Mouse (Mus musculus): Measurements from ENCODE around the gene Mark1. TPM values are rescaled to one million over a fixed set of nuclear protein-coding genes. Genes with fewer than 3 reads are reported as not detected.
A peak's percentile ranks its signal among the peaks of the same experiment; 100 is the strongest.

The Mark1 gene
- polyA plus RNA-seq, 1 experiment from 2014 or later, result 12.5 TPM

DNA sequence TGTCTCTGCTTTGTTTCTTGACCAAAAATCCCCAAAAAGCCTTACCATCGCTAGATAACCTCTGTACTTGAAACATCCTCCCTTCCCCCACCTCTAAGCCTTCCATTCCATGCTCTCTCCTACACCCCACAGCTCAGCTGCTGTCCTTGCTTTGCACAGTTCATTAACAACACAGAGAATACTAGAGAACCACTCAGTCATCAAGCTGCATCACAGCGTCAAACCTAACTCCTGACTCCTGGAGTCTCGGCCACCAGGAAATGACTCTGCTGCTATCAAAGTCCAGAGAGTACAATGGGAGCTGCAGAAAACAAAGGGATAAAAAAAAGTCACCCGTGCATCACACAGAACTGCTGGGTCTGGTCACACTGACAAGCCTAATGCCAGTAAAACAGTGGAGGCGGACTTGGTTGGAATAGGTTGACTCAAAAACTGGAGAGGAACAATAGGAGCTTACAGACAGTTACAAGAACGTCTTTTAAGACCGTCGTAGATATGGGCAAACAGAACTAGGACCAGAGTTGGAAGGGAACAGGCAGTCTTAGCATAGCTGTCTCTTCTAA lies 27.1 kb downstream of the Mark1 start:
- DNase-seq (ENCODE audit: low spot score), result no peak
- Histone ChIP-seq H3K27me3 (ENCODE audit: control insufficient read depth, insufficient read depth, low read length) (no peaks in the 10 kb centered on the region), H3K4me1 (replicated peaks; ENCODE audit: control insufficient read depth, insufficient read depth, low read length) (peaks cover 7% of the 10 kb centered on the region; the same call in 1 of the 2 replicates), H3K4me2 (replicated peaks) (no peak overlapping the region), H3K9ac (no peak overlapping the region), H3K27ac (no peak overlapping the region), H3K36me3 (replicated peaks; ENCODE audit: control insufficient read depth, insufficient read depth) (no peaks in the 10 kb centered on the region), H3K4me3 (replicated peaks; ENCODE audit: low read length) (no peak overlapping the region), H3K9me3 (ENCODE audit: control insufficient read depth, low read length) (no peaks in the 10 kb centered on the region)
- ATAC-seq (ENCODE audit: low FRiP score), result no peak
- WGBS, result 20% methylated on average over 8 of the region's 8 CpGs

DNA sequence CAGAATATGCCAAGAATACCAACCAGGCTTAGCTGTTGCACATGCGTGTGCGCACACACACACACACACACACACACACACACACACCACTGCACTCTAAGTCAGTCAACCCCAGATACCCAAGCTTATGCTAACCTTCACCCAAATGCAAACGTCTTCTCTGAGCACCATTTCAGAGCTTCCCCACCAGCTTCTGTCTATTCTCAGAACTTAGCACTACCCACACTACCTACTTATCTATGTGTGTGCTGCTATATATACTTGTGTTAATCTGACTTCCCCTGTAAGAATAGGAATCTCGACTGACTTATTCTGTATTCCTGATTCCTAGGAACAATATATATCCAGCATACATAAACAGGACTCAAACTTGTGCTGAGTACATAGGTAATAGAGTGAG lies 30.0 kb downstream of the Mark1 start:
- Histone ChIP-seq H3K36me3 (replicated peaks; ENCODE audit: control insufficient read depth, insufficient read depth) (no peaks in the 10 kb centered on the region), H3K9ac (no peak overlapping the region), H3K27ac (no peak overlapping the region), H3K4me3 (replicated peaks; ENCODE audit: low read length) (no peak overlapping the region), H3K9me3 (ENCODE audit: control insufficient read depth, low read length) (no peaks in the 10 kb centered on the region), H3K27me3 (ENCODE audit: control insufficient read depth, insufficient read depth, low read length) (no peaks in the 10 kb centered on the region), H3K4me1 (replicated peaks; ENCODE audit: control insufficient read depth, insufficient read depth, low read length) (peaks cover 7% of the 10 kb centered on the region; the same call in 1 of the 2 replicates), H3K4me2 (replicated peaks) (no peak overlapping the region)
- ATAC-seq (ENCODE audit: low FRiP score), result no peak
- 91% methylated on average over 4 of the region's 4 CpGs for WGBS
- DNase-seq (ENCODE audit: low spot score), result no peak

DNA sequence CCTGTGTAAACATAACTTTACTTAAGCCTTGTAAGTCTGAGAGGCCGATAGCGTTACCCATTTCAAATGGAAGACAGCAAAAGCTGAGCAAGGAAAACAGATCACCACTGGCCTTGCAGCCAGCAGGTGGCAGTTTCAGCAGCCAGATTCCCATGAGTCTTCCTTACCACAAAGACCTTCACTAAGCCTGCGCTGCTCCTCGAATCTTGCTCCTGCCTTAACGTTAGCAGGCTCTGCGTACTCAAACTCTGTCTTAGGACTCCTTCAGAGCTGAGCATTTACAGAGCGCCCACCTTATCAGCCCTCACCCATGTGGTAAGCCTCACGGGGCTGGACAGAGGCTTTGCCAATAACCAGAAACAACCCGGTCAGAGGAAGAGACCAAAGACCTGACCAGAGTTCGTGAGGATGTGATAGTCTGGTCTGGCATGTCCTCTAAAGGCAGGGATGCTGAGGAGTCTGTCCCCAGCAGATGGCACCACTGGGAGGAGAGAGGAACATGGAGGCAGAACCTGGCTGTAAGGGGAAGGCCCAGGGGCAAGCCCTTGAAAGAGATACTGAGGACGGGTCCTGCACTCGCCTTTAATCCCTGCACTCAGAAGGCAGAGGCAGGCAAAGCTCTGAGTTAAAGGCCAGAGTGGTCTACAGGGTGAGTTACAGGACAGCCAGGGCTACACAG lies 33.5 kb downstream of the Mark1 start:
- Histone ChIP-seq H3K4me3 (replicated peaks; ENCODE audit: low read length) (no peak overlapping the region), H3K4me1 (replicated peaks; ENCODE audit: control insufficient read depth, insufficient read depth, low read length) (no peaks in the 10 kb centered on the region), H3K9me3 (ENCODE audit: control insufficient read depth, low read length) (peaks cover 13% of the 10 kb centered on the region; the same call in 1 of the 2 replicates), H3K27me3 (ENCODE audit: control insufficient read depth, insufficient read depth, low read length) (no peaks in the 10 kb centered on the region), H3K9ac (no peak overlapping the region), H3K4me2 (replicated peaks) (no peak overlapping the region), H3K27ac (no peak overlapping the region), H3K36me3 (replicated peaks; ENCODE audit: control insufficient read depth, insufficient read depth) (no peaks in the 10 kb centered on the region)
- ATAC-seq (ENCODE audit: low FRiP score) (no peak; the same call in 1 of the 2 replicates), DNase-seq (ENCODE audit: low spot score) (peak; percentile 39)
- WGBS, result 62% methylated on average over 12 of the region's 12 CpGs

DNA sequence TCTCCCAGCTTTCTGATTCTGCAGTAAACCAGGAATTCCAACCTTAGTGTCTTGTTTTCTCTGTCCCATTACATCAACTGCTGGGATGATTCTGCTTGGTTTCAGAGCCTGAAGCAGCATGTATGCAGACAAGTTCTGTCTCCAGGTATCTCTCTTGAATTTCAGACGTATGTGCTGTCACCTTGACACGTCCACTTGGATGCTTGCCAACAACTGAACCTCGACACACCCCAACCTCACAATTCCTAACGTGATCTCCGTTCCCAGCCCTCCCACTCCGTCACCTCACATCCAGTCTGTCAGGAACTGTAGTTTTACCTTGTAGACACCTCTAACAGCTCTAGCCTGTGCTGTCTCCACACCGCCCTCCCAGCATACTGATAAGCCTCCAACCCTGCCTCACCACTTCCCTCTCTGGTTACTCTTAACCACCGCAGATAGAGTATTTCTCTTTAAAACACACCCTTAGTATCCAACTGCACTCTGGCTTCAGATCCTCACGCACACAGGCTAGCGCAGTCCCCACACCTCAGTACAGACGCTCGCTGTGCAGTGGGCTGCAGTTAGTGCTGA lies 36.2 kb downstream of the Mark1 start:
- 85% methylated on average over 12 of the region's 12 CpGs for WGBS
- Histone ChIP-seq H3K4me1 (replicated peaks; ENCODE audit: control insufficient read depth, insufficient read depth, low read length) (no peaks in the 10 kb centered on the region), H3K9ac (no peak overlapping the region), H3K9me3 (ENCODE audit: control insufficient read depth, low read length) (peaks cover 18% of the 10 kb centered on the region; the same call in 1 of the 2 replicates), H3K4me3 (replicated peaks; ENCODE audit: low read length) (no peak overlapping the region), H3K27me3 (ENCODE audit: control insufficient read depth, insufficient read depth, low read length) (no peaks in the 10 kb centered on the region), H3K27ac (no peak overlapping the region), H3K4me2 (replicated peaks) (no peak overlapping the region), H3K36me3 (replicated peaks; ENCODE audit: control insufficient read depth, insufficient read depth) (no peaks in the 10 kb centered on the region)
- ATAC-seq (ENCODE audit: low FRiP score), result no peak
- no peak for DNase-seq (ENCODE audit: low spot score)

DNA sequence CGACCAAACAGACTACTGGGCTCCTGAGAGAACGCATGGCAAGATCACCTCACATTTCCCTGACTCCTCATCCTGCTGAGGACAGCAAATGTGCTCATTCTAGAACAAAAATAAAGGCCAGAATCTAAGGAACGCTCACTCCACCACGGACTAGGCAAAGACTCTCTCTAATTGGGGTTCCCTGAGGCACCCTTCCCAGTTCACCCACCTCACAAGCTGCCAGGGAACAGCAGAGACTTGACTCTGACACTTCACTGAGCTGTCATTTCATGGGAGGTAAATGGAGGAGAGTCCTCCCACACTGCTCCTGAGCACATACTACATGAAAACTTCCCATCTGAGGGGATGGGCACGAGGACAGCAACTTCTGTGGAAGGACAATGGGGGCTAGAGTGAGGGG lies 37.5 kb downstream of the Mark1 start:
- no peak for DNase-seq (ENCODE audit: low spot score)
- no peaks in the 10 kb centered on the region for H3K27me3 ChIP-seq (ENCODE audit: control insufficient read depth, insufficient read depth, low read length)
- no peak overlapping the region for H3K9ac ChIP-seq
- H3K4me2 ChIP-seq (replicated peaks), result no peak overlapping the region
- no peak overlapping the region for H3K27ac ChIP-seq
- 86% methylated on average over 5 of the region's 5 CpGs for WGBS
- no peaks in the 10 kb centered on the region for H3K36me3 ChIP-seq (replicated peaks; ENCODE audit: control insufficient read depth, insufficient read depth)
- H3K9me3 ChIP-seq (ENCODE audit: control insufficient read depth, low read length), result peaks cover 25% of the 10 kb centered on the region; the same call in 1 of the 2 replicates
- H3K4me1 ChIP-seq (replicated peaks; ENCODE audit: control insufficient read depth, insufficient read depth, low read length), result no peaks in the 10 kb centered on the region
- no peak for ATAC-seq (ENCODE audit: low FRiP score)
- no peak overlapping the region for H3K4me3 ChIP-seq (replicated peaks; ENCODE audit: low read length)

DNA sequence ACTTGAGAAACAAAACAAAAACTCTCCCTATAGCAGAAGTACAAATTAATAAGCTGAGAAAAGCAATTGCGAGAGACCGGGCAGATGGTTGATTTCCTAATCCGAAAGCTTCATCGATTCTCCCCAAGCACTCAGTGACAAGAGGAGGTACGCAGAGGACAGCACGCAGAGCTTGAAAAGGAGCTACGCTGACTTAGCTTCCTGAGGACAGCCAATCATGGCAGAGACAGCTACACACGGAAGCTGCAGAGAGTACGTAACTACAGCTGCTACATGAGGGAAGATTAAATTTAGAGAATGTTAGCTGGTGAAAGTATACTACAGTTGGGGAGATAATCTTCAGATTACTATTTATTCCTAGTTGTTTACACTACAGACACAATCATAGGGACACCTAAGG lies 40.6 kb downstream of the Mark1 start:
- Histone ChIP-seq H3K27me3 (ENCODE audit: control insufficient read depth, insufficient read depth, low read length) (no peaks in the 10 kb centered on the region), H3K4me3 (replicated peaks; ENCODE audit: low read length) (no peak overlapping the region), H3K36me3 (replicated peaks; ENCODE audit: control insufficient read depth, insufficient read depth) (no peaks in the 10 kb centered on the region), H3K4me1 (replicated peaks; ENCODE audit: control insufficient read depth, insufficient read depth, low read length) (no peaks in the 10 kb centered on the region), H3K4me2 (replicated peaks) (no peak overlapping the region), H3K27ac (peak overlapping the region; percentile 12; the same call in 1 of the 2 replicates), H3K9ac (no peak overlapping the region), H3K9me3 (ENCODE audit: control insufficient read depth, low read length) (peaks cover 28% of the 10 kb centered on the region; the same call in 1 of the 2 replicates)
- ATAC-seq (ENCODE audit: low FRiP score) (no peak), DNase-seq (ENCODE audit: low spot score) (no peak)
- WGBS, result 70% methylated on average over 9 of the region's 9 CpGs

DNA sequence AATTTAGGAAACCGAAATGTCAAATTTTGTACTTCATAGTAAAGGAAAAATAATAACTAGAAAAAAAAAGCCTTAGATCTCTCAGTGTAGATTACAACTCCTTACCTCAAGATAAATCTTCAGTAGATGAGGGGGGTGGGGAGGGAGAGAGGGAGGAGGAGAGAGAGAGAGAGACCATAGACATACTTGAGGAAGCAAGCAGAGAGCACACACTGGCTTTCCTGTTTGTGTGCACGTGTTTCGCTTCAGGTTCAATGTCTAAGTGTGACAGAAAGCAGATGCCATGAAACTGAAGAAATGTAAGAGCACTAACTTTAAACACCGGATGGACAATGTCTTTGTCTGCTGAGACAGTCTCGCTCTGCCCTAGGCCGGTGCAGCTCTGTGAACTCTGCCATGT lies 41.0 kb downstream of the Mark1 start:
- no peak for DNase-seq (ENCODE audit: low spot score)
- Histone ChIP-seq H3K4me2 (replicated peaks) (no peak overlapping the region), H3K9ac (no peak overlapping the region), H3K27ac (0 out of 2 replicates have a peak overlapping the region, but pooled peaks have one; percentile 12), H3K36me3 (replicated peaks; ENCODE audit: control insufficient read depth, insufficient read depth) (no peaks in the 10 kb centered on the region), H3K4me1 (replicated peaks; ENCODE audit: control insufficient read depth, insufficient read depth, low read length) (no peaks in the 10 kb centered on the region), H3K9me3 (ENCODE audit: control insufficient read depth, low read length) (peaks cover 28% of the 10 kb centered on the region; the same call in 1 of the 2 replicates), H3K27me3 (ENCODE audit: control insufficient read depth, insufficient read depth, low read length) (no peaks in the 10 kb centered on the region), H3K4me3 (replicated peaks; ENCODE audit: low read length) (no peak overlapping the region)
- ATAC-seq (ENCODE audit: low FRiP score), result no peak
- 78% methylated on average over 6 of the region's 6 CpGs for WGBS

DNA sequence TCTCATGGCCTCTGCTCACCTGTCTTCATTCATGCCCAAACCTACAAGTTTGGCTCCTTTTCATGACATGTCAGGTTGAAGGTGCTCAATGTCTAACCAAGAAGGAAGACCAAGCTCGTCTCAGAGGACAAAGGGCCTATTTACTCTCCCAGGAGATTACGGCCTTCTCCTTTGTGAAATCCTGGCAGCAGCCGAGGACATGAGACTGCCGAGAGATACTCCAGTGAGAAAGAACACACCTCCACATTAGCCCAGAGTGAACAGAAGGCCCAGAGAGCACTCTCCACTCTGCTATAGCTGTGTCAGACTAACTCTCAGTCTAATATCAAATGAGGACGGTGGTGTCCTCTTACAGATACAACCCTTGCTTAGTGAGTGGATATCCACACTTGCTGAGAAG lies 47.6 kb downstream of the Mark1 start:
- Histone ChIP-seq H3K4me3 (replicated peaks; ENCODE audit: low read length) (no peak overlapping the region), H3K9ac (no peak overlapping the region), H3K27ac (no peak overlapping the region), H3K27me3 (ENCODE audit: control insufficient read depth, insufficient read depth, low read length) (no peaks in the 10 kb centered on the region), H3K36me3 (replicated peaks; ENCODE audit: control insufficient read depth, insufficient read depth) (no peaks in the 10 kb centered on the region), H3K4me2 (replicated peaks) (no peak overlapping the region), H3K4me1 (replicated peaks; ENCODE audit: control insufficient read depth, insufficient read depth, low read length) (peaks cover 6% of the 10 kb centered on the region; the same call in 1 of the 2 replicates), H3K9me3 (ENCODE audit: control insufficient read depth, low read length) (0 out of 2 replicates have a peak, but pooled peaks cover 2% of the 10 kb centered on the region)
- ATAC-seq (ENCODE audit: low FRiP score) (no peak), DNase-seq (ENCODE audit: low spot score) (no peak)
- WGBS, result 55% methylated on average over 5 of the region's 5 CpGs

DNA sequence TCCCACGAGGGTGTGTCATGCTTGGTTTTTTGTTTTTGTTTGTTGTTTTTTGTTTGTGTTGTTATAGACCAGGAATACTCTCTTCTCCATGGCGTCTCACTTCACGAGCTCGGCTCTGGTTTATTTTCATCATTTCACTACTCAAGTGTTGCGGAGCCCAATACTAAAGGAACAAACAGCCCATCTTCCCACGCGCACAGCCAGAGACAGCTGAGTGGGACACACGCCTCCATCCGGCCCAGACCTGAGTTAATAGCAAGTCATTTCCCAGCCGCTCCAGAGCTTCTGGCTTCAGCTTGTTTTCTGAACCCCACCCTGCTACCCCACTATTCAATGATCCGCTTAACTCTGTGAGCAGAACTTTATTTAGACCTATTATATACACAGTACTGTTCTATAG lies 48.3 kb downstream of the Mark1 start:
- H3K4me1 ChIP-seq (replicated peaks; ENCODE audit: control insufficient read depth, insufficient read depth, low read length), result peaks cover 6% of the 10 kb centered on the region; the same call in 1 of the 2 replicates
- H3K27me3 ChIP-seq (ENCODE audit: control insufficient read depth, insufficient read depth, low read length), result no peaks in the 10 kb centered on the region
- no peak overlapping the region for H3K4me3 ChIP-seq (replicated peaks; ENCODE audit: low read length)
- DNase-seq (ENCODE audit: low spot score), result no peak
- H3K4me2 ChIP-seq (replicated peaks), result no peak overlapping the region
- no peak overlapping the region for H3K27ac ChIP-seq
- ATAC-seq (ENCODE audit: low FRiP score), result no peak
- H3K9me3 ChIP-seq (ENCODE audit: control insufficient read depth, low read length), result no peaks in the 10 kb centered on the region
- no peak overlapping the region for H3K9ac ChIP-seq
- no peaks in the 10 kb centered on the region for H3K36me3 ChIP-seq (replicated peaks; ENCODE audit: control insufficient read depth, insufficient read depth)
- 93% methylated on average over 11 of the region's 11 CpGs for WGBS
